Mouse (Mus musculus) cerebellum, adult 2 months (tissue): ENCODE measurements around the gene Ednrb.

Source experiments
- CTCF ChIP-seq: fragments of 200-500 bp; IDR thresholded peaks from 2 replicates; pipeline ENCODE4 v1.5.1; 2011; ENCODE audit warnings: low read depth, mild to moderate bottlenecking, control low read depth, low read length, moderate library complexity, borderline replicate concordance; ENCODE audit not compliant: insufficient read depth
- POLR2A ChIP-seq: fragments of 200-500 bp; IDR thresholded peaks from 2 replicates; pipeline ENCODE4 v1.6.1; 2011; ENCODE audit warnings: low read length, control low read depth, borderline replicate concordance; ENCODE audit not compliant: insufficient read depth

GRCm38 (mm10) chr14:103843371-103844001, 716 bp downstream of the Ednrb start:
- TF ChIP-seq POLR2A, result no peak
- TF ChIP-seq CTCF, result no peak
